Mouse (Mus musculus) monocyte, adult 2 months (primary cell): ENCODE results near the gene Fam240b.

Experiments
- DNase-seq, 2 experiments: peaks; one replicate each; pipeline ENCODE4 v3.0.0; 2022; ENCODE audit warnings: low spot score in 2 of 2, low read depth in 1 of 2

The Fam240b gene

GRCm38 (mm10) chr13:64440592-64440991, 57.0 kb downstream of the Fam240b start:
- DNase-seq, result no peak

GRCm38 (mm10) chr13:64439471-64439870, 58.1 kb downstream of the Fam240b start:
- no peak for DNase-seq

GRCm38 (mm10) chr13:64438863-64439452, 58.6 kb downstream of the Fam240b start:
- peak in 1 of 2 experiments; percentile 55 for DNase-seq

GRCm38 (mm10) chr13:64437801-64438200, 59.8 kb downstream of the Fam240b start:
- no peak for DNase-seq

- DNase-seq, result peak; percentile 49 to 71
These were observed 65.3 kb downstream of the Fam240b start, which contains the start of gene Cdk20 for GRCm38 (mm10) chr13:64432017-64432995. Gene Cdk20 (plus strand): TSS chr13:64432314.
